Mouse (Mus musculus): Measurements from ENCODE around the gene Gbp7. TPM values are rescaled to one million over a fixed set of nuclear protein-coding genes. Genes with fewer than 3 reads are reported as not detected.
"Not testable (repeated sequence)": the region's sequence is repeated elsewhere in the genome, so short reads cannot be mapped to it uniquely, and the experiment has no call there.

The Gbp7 gene
- total RNA-seq, 2 experiments from 2014 or later, result 2.6 to 3.3 TPM

DNA sequence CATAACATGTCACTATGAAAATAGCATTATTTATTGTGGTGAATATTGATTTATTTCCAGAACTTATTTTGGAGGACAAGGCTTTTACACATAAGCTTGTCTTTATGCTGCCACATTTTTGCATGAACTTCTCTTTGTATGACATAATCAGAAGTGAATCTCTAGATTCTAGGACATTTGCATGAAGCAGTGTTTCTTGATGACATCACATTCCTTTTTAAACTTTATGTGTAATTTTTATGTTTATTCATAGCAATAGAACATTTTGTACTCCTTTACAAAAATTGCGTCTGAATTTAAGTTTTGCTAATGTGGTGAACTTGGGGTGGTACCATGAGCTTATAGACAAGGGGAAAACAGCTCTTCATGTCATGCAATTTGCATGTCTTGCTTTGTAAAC lies 5.5 kb downstream of the Gbp7 start:
- no peak overlapping the region for H3K27ac ChIP-seq
- no peak overlapping the region for H3K4me3 ChIP-seq
- no peak for TF ChIP-seq CTCF (conservative IDR thresholded peaks at IDR 0.05)
- no peak for DNase-seq (ENCODE audit: low spot score in 2 of 2)

DNA sequence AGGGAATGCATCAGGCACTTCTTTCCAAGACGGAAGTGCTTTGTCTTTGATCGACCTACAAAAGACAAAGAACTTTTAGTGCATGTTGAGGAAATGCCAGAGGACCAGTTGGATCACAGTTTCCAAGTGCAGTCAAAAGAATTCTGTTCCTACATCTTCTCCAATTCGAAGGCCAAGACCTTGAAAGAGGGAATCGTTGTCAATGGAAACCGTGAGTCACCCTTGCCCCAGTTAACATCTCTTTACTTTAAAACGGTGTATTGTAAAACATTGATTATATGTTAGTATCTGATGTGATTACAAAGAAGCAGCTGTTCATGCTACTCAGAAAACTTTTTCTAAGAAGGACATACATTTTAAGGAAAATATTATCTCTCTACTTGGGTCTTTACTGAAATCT lies 11.2 kb downstream of the Gbp7 start:
- no peak for DNase-seq (ENCODE audit: low spot score in 2 of 2)
- Histone ChIP-seq H3K4me3 (no peak overlapping the region), H3K27ac (no peak overlapping the region)
- no peak for TF ChIP-seq CTCF (conservative IDR thresholded peaks at IDR 0.05)

DNA sequence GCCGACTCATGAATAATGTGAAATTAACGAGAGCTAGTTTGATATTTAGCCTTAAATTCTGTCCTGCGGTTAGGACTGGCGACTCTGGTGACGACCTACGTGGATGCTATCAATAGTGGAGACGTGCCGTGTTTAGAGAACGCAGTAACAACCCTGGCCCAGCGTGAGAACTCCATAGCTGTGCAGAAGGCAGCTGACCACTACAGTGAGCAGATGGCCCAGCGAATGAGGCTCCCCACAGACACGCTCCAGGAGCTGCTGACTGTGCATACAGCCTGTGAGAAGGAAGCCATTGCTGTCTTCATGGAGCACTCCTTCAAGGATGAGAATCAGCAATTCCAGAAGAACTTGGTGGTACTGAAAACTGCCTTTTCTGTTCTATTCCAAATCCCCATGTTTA lies 12.6 kb downstream of the Gbp7 start:
- DNase-seq (ENCODE audit: low spot score in 2 of 2); H3K27ac ChIP-seq; H3K4me3 ChIP-seq: not testable (repeated sequence)

DNA sequence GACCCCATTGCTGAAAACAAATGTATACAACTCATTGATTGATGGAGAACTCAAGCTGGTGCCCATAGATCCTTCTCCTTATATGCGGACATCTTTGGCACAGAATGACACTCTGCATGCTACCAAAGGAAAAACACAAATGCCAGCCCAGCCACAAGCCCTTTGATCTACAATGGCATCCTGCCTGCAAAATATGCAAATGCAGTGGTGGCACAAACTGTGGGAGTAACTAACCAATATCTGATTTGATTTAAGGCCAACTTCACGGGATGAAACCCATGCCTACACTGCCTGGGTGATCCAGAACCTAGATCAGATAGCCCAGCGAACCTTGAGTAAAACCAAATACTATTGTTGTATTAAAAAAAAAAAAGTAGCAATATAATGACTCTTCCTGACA lies 16.5 kb downstream of the Gbp7 start:
- no peak for TF ChIP-seq CTCF (conservative IDR thresholded peaks at IDR 0.05)
- Histone ChIP-seq H3K4me3 (no peak overlapping the region), H3K27ac (no peak overlapping the region)
- DNase-seq (ENCODE audit: low spot score in 2 of 2), result no peak

DNA sequence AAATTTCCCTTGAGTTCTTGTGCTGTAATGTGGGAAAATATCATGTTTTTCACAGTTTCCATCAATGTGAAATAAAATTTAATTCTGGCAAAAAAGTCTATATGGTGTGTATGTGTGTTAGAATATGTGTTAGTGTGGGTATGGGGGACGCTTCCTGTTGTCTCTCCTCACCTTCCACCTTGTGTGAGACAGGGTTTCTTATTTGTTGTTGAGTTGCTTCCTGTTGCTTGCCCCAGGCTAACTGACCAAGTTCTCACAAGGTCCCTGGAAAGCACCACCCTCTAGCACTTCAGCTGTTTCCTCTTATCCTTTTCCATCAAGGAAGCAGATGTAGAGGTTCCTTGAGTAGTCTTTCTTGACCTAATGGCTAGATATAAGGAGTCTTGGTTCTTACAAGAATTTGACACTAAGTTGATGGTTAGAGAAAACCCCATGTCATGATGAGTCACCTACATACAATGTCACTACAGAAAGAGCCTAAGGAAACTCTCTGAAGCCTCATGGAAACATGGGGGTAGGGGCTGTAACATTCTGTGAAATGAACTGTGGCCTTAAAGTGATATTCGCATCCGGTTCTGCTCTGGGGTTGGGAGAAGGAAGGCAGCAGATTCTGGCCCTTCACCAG lies 20.0 kb downstream of the Gbp7 start:
- Histone ChIP-seq H3K4me3 (no peak overlapping the region), H3K27ac (no peak overlapping the region)
- DNase-seq (ENCODE audit: low spot score in 2 of 2), result no peak
- TF ChIP-seq CTCF (conservative IDR thresholded peaks at IDR 0.05), result no peak

DNA sequence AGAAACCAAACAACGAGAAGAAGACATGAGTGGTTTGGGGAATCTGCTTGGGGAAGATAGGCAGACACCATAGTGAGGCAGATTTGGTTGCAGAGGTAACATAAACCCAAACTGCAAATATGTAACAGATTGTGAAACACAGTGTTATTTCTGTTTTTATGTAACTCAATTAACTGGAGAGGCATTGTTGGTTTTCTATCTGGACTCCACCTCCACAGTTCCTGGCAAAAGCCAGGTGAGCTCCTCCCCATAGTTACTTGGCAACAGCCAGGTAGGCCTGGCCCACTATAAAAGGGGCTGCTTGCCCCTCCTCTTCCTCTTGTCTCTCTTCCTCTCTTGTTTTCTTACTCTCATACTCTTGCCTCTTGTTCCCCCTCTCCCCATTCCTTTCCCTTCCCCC lies 24.5 kb downstream of the Gbp7 start:
- no peak overlapping the region for H3K4me3 ChIP-seq
- DNase-seq (ENCODE audit: low spot score in 2 of 2), result no peak
- TF ChIP-seq CTCF (conservative IDR thresholded peaks at IDR 0.05), result no peak
- no peak overlapping the region for H3K27ac ChIP-seq

DNA sequence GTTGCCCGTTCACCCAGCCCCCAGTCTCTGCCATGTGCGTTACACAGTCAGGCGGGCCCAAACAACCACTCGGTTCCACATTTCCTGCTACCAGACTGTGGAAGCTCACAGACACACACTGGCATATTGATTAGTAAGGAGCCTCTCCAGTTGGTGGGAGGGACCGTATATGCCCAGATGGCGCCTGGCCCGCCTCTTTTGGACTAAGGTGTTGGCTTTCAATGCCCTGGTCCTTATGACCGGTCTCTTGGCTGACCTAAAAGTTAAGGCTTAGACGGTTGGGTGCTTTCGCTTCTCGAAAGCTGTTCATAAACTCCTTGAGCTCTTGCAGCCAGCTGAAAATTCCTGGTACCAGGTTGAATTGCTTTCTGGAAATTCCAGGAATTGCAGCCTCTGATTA lies 25.5 kb downstream of the Gbp7 start:
- Histone ChIP-seq H3K4me3 (no peak overlapping the region), H3K27ac (no peak overlapping the region)
- TF ChIP-seq CTCF (conservative IDR thresholded peaks at IDR 0.05), result no peak
- no peak for DNase-seq (ENCODE audit: low spot score in 2 of 2)

DNA sequence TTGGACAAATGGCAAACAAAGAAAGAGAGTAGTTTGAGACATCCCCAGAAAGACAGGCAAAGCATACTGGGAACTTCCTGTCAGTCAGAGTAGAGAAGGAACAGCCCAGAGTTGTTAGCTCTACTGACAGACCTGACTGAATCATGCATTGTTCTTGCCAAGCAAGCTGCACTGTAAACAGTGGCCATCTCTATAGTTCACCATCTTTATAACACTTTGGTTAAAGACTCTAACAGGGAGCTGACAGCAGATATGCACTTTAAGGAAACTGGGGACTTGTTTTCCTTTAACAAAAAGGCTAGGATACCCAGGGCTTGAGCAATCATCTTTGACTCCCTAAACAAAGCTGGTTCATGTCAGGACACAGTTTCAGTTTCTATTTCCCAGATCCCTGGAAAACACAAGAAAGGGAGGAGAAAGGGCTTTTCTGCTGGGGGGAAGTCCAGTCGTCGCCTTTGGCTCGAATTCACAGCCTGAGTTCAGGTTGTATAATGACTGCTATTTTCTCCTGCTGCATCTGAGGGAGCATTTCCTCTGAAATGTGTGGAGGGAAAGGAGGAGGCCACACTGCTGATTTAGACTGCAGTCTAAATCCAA lies 29.6 kb downstream of the Gbp7 start, which contains the start of gene Gbp3:
TSS of gene Gbp3 (plus strand) at position 395 of the 597 bp plus-strand sequence.
- DNase-seq (ENCODE audit: low spot score in 2 of 2), result no peak
- Histone ChIP-seq H3K4me3 (peak within 1 kb of the TSS; percentile 58), H3K27ac (peak within 1 kb of the TSS; percentile 81)
- TF ChIP-seq CTCF (conservative IDR thresholded peaks at IDR 0.05), result no peak

DNA sequence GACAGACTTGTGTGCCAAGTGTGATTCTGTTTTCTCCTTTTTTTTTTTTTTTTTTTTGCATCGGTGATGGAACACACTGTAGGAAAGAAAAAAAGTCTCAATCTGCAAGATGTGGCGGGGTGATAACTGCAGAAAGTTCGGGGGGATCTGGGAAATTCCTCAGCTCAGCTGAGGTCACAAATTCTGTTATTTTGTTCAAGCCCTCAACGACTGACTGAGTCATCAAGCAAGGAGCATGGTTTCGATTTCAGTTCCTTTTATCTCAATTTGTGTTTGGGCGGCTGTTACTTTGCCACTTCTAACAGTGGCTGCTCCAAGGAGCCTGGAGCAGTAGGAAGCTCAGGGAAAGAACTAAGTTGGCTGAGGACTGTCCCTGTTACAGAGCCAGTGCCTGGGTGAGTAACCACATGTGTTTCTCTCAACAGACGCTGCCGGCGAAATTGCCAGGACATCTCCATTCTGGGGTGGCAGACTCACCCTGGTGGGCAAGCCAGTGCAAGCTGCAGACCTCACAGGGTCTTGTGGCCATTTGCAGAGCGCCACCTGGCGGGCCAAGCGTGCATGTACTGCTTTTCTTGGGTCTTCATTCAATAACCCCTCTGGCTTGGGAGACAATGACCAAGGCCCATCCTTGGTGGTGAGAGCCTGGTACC lies 30.3 kb downstream of the Gbp7 start:
- Histone ChIP-seq H3K27ac (peak overlapping the region; percentile 81), H3K4me3 (peak overlapping the region; percentile 58)
- peak; percentile 98 for TF ChIP-seq CTCF (conservative IDR thresholded peaks at IDR 0.05)
- peak; percentile 58 to 72 for DNase-seq (ENCODE audit: low spot score in 2 of 2)

DNA sequence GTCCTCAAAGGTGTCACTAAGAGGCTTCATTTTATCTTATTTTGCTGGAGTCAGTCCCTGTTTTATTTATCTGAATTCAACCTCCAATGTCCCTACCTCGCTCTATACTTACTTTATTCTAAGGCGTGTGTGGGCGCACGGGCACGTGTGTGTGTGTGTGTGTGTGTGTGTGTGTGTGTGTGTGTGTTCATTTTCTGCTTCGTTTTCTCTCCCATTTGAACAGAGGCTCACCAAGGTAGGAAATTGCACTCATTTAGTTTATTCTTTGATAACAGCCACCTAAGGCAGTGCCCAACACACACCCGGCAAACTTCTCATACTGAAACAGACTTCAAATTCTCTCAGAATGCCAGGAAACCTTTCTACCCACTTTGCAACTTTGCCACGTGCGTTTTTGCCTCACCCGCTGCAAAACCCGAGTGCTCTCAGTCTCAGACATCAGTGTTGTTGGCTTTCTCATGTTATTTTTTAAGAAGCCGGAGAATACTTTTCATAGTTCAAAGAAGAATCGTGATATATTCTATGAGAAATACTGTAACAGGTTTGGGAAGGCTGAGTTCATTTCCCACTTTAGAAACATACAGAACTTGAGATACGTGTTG lies 31.0 kb downstream of the Gbp7 start:
- H3K4me3 ChIP-seq, result peak overlapping the region; percentile 58; the same call in 1 of the 2 replicates
- no peak for TF ChIP-seq CTCF (conservative IDR thresholded peaks at IDR 0.05)
- no peak for DNase-seq (ENCODE audit: low spot score in 2 of 2)
- peak overlapping the region; percentile 81; the same call in 1 of the 2 replicates for H3K27ac ChIP-seq

DNA sequence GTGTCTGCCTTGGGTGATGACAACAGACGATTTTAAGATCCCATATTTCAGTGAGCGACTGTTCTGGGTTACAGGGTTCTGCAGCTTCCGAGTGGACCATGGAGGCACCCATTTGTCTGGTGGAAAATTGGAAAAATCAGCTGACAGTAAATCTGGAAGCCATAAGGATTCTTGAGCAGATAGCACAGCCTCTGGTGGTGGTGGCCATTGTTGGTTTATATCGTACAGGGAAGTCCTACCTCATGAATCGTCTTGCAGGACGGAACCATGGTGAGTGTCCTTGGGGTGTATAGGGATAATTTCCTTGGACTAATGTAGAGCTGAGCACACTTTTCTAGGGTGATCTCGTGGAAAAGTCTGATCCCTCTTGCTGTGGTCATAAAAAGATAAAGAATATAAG lies 31.5 kb downstream of the Gbp7 start:
- TF ChIP-seq CTCF (conservative IDR thresholded peaks at IDR 0.05), result no peak
- no peak for DNase-seq (ENCODE audit: low spot score in 2 of 2)

DNA sequence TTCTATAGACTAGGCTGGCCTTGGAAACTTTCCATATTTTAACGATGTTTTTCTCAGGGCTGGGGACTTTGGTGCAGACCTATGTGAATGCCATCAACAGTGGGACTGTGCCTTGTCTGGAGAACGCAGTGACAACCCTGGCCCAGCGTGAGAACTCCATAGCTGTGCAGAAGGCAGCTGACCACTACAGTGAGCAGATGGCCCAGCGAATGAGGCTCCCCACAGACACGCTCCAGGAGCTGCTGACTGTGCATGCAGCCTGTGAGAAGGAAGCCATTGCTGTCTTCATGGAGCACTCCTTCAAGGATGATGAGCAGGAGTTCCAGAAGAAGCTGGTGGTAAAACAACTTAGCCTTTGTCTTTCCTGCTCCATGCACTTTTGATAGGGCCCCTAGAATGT lies 37.3 kb downstream of the Gbp7 start:
- H3K4me3 ChIP-seq; H3K27ac ChIP-seq; DNase-seq (ENCODE audit: low spot score in 2 of 2): not testable (repeated sequence)

More for the DNA sequence above, 31.5 kb downstream of the Gbp7 start:
- Histone ChIP-seq H3K27ac (no peak overlapping the region), H3K4me3 (no peak overlapping the region)

DNA sequence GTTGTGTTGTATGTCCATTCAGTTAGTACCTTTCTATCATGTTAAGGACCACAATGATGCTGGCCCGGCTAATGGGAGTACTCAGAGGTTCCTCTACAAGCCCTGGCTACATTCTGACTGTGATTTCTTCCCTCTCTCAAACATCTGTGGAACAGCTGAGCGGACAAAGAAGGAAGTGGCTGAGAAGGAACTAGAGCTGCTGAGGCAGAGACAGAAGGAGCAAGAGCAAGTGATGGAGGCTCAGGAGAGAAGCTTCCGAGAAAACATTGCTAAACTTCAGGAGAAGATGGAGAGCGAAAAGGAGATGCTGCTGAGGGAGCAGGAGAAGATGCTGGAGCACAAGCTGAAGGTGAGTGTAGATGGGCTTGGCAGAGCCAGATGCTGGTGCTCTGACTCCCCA lies 40.6 kb downstream of the Gbp7 start:
- no peak for TF ChIP-seq CTCF (conservative IDR thresholded peaks at IDR 0.05)
- no peak overlapping the region for H3K4me3 ChIP-seq
- DNase-seq (ENCODE audit: low spot score in 2 of 2), result no peak
- H3K27ac ChIP-seq, result no peak overlapping the region

All from layer of hippocampus, adult 2 months (tissue).